Mouse (Mus musculus) thymus, adult 2 months (tissue): ENCODE measurements around the gene Btbd9. TPM values are rescaled to one million over a fixed set of nuclear protein-coding genes. Genes with fewer than 3 reads are reported as not detected.

Source experiments
- DNase-seq: peaks from one replicate; pipeline ENCODE4 v3.0.0; 2021
- H3K27ac ChIP-seq: fragments of 200-500 bp; 2 replicates; pipeline ENCODE4 v1.5.1; 2012; ENCODE audit warnings: low read length, control low read depth; ENCODE audit not compliant: control insufficient read depth, insufficient read depth
- H3K27me3 ChIP-seq: fragments of 200-500 bp; 2 replicates; pipeline ENCODE4 v1.6.1; 2012; ENCODE audit warnings: mild to moderate bottlenecking, low read length, moderate library complexity, mixed read lengths; ENCODE audit not compliant: control insufficient read depth, insufficient read depth
- H3K36me3 ChIP-seq: fragments of 200-500 bp; 2 replicates; pipeline ENCODE4 v1.6.1; 2012; ENCODE audit warnings: mild to moderate bottlenecking, low read length, moderate library complexity; ENCODE audit not compliant: control insufficient read depth, insufficient read depth
- H3K4me1 ChIP-seq: fragments of 200-500 bp; replicated peaks from 2 replicates; pipeline ENCODE4 v1.6.1; 2012; ENCODE audit warnings: low read length; ENCODE audit not compliant: control insufficient read depth, insufficient read depth
- H3K4me3 ChIP-seq: fragments of 200-500 bp; 2 replicates; pipeline ENCODE4 v1.5.1; 2012; ENCODE audit warnings: mild to moderate bottlenecking, low read length, control low read depth, moderate library complexity; ENCODE audit not compliant: control insufficient read depth, insufficient read depth
- CTCF ChIP-seq: fragments of 200-500 bp; IDR thresholded peaks from 2 replicates; pipeline ENCODE4 v1.5.1; 2012; ENCODE audit warnings: mild to moderate bottlenecking, control low read depth, low read length, moderate library complexity, borderline replicate concordance; ENCODE audit not compliant: control insufficient read depth, poor library complexity, insufficient read depth; ENCODE audit errors: extremely low read depth
- POLR2A ChIP-seq: fragments of 200-500 bp; IDR thresholded peaks from 2 replicates; pipeline ENCODE4 v1.6.1; 2012; ENCODE audit warnings: mild to moderate bottlenecking, low read length, control low read depth, moderate library complexity; ENCODE audit not compliant: control insufficient read depth, poor library complexity, insufficient read depth; ENCODE audit errors: extremely low read depth
- WGBS: fragments of 180-500 bp; shearing (Covaris S2); methylation state at CpG from one replicate; pipeline ENCODE4 v1.1.7; 2018; 5-methylcytosine and 5-hydroxymethylcytosine counted together
- polyA plus RNA-seq: library from polyadenylated mRNA; depleted of rRNA; stranded (reverse); fragments of >200 nt; gene quantifications from 2 replicates; pipeline ENCODE4 v1.2.3, GENCODE M21; 2012

Gene Btbd9
- polyA plus RNA-seq, 1 experiment: 29.1 TPM

DNA sequence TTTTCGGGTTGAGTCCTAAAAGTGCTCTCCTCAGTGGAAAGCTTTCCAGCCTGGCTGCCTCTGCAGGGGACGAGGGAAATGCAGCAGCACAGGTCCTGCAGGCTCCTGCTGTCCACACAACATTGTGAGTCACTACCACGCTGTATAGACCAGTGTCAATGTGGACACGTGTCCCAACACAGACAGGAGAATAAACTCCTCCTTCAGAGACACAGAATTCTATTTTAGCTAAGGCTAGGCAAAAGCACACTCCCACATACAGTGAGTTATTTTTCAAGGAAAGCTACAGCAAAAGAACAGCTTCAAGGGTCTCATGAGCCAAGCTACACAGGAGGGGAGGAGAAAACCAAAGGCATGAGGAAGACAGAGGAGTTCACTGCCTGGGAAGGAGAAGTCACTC, 243.2 kb downstream of the Btbd9 start:
- Histone ChIP-seq H3K27me3 (no peaks in the 10 kb centered on the region), H3K4me3 (no peak overlapping the region), H3K36me3 (no peaks in the 10 kb centered on the region), H3K27ac (no peak overlapping the region), H3K4me1 (peaks cover 14% of the 10 kb centered on the region)
- no peak for TF ChIP-seq CTCF
- 96% methylated on average over 4 of the region's 4 CpGs for WGBS
- DNase-seq: no peak

DNA sequence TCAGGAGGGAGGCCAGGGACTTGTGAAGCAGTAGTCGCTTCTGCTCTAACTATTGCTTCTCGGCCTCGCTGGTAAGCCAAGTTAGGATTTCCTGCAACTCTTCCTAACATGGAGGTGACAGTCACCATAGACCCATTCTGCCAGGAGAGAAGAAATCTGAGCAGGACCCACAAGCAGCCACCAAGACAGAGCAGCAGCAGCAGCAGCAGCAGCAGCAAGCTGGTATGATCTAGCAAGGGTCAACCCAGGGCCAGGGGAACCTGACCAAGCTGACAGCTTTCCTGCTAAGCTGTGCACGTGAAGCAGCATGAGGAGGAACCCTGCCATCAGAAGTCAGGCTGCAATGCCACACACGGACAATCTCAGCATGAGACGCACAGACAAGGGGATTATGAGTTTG, 244.9 kb downstream of the Btbd9 start:
- Histone ChIP-seq H3K27ac (no peak overlapping the region), H3K27me3 (no peaks in the 10 kb centered on the region), H3K36me3 (no peaks in the 10 kb centered on the region), H3K4me1 (peaks cover 9% of the 10 kb centered on the region), H3K4me3 (no peak overlapping the region)
- 97% methylated on average over 6 of the region's 6 CpGs for WGBS
- DNase-seq: no peak
- TF ChIP-seq POLR2A (no peak), CTCF (no peak)

GRCm38 (mm10) chr17:30329531-30329930, 246.8 kb downstream of the Btbd9 start:
- H3K27ac ChIP-seq: no peak overlapping the region
- no peak for TF ChIP-seq POLR2A
- TF ChIP-seq CTCF: no peak
- DNase-seq: no peak
- 94% methylated on average over 2 of the region's 2 CpGs for WGBS
- H3K27me3 ChIP-seq: no peaks in the 10 kb centered on the region
- H3K4me3 ChIP-seq: no peak overlapping the region
- H3K36me3 ChIP-seq: no peaks in the 10 kb centered on the region
- H3K4me1 ChIP-seq: 0 out of 2 replicates have a peak, but pooled peaks cover 2% of the 10 kb centered on the region

DNA sequence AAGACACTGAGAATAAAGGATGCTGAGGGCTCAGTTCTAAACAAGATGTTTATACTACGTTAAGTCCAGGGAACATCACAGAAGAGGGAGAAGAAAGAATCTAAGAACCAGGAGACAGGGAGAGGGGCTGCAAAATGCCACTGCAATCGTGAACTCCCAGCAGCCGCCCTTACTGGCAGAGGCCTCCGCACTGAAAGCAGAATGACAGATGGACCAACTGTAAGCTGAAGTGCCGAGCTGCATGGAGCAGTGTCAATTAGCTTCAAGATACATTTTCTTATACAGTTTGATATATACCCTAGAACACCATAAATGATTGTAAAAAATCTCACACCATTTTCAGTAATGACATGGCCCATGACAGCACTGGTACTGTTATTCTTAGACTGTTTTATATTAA, 247.4 kb downstream of the Btbd9 start:
- no peak overlapping the region for H3K27ac ChIP-seq
- no peak overlapping the region for H3K4me3 ChIP-seq
- no peaks in the 10 kb centered on the region for H3K36me3 ChIP-seq
- H3K27me3 ChIP-seq: no peaks in the 10 kb centered on the region
- 76% methylated on average over 5 of the region's 5 CpGs for WGBS
- 0 out of 2 replicates have a peak, but pooled peaks cover 2% of the 10 kb centered on the region for H3K4me1 ChIP-seq
- TF ChIP-seq CTCF: no peak
- TF ChIP-seq POLR2A: no peak
- DNase-seq: no peak

- H3K4me3 ChIP-seq: no peak overlapping the region
- TF ChIP-seq POLR2A: no peak
- TF ChIP-seq CTCF: no peak
- 64% methylated on average over 1 of the region's 1 CpGs for WGBS
- 0 out of 2 replicates have a peak, but pooled peaks cover 2% of the 10 kb centered on the region for H3K4me1 ChIP-seq
- no peaks in the 10 kb centered on the region for H3K27me3 ChIP-seq
- no peaks in the 10 kb centered on the region for H3K36me3 ChIP-seq
- no peak for DNase-seq
- H3K27ac ChIP-seq: no peak overlapping the region
Measured at GRCm38 (mm10) chr17:30326906-30327305, 249.4 kb downstream of the Btbd9 start.

DNA sequence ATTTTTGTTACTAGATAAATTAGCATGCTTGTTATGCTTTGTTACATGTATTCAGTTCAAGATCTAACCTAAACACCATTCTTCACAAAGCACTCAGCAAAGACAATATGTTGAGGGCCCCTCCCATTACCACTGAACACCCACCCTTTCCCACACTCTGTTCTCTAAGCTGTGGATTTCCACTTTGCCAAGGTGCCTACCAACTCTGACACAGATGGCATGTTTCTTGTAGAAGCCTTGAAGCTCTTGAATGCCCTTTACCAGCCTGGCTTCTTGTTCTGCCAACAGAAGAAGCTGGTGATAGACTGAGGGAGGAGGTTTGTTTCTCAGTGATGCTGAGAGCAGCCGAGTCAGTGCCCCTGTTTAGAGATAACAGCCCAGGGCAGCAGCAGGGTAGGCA, 256.0 kb downstream of the Btbd9 start:
- Histone ChIP-seq H3K27ac (no peak overlapping the region), H3K27me3 (no peaks in the 10 kb centered on the region), H3K4me3 (no peak overlapping the region), H3K36me3 (no peaks in the 10 kb centered on the region), H3K4me1 (no peaks in the 10 kb centered on the region)
- no peak for DNase-seq
- TF ChIP-seq CTCF (no peak), POLR2A (no peak)
- 94% methylated on average over 1 of the region's 1 CpGs for whole genome bisulfite sequencing

DNA sequence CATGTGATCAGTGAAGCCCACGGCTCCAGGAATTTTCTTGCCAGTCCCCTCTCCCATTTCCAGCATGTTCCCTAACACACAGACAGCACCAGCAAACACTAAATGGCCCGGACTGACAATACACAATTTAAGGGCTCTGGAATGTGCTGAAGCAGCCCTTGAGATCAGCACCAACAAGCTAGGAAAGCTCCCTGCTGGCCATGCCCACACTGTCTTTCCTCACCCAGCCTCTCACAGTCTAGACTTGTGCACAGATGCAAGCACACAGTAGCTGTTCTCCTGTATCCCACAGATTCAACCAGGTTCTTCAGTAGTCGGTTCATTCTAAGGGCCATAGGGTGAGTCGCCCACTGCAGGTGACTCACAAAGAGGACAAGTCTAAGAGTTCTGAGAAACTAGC, 263.6 kb downstream of the Btbd9 start:
- no peak overlapping the region for H3K27ac ChIP-seq
- 92% methylated on average over 4 of the region's 4 CpGs for WGBS

More for the DNA sequence above, 263.6 kb downstream of the Btbd9 start:
- H3K4me3 ChIP-seq: no peak overlapping the region
- H3K27me3 ChIP-seq: no peaks in the 10 kb centered on the region
- no peak for DNase-seq
- no peaks in the 10 kb centered on the region for H3K36me3 ChIP-seq
- no peaks in the 10 kb centered on the region for H3K4me1 ChIP-seq
- TF ChIP-seq POLR2A: no peak
- no peak for TF ChIP-seq CTCF
